Mouse (Mus musculus) liver, embryonic 18 days (tissue): ENCODE results near the gene Atp5c1. TPM values are rescaled to one million over a fixed set of nuclear protein-coding genes. Genes with fewer than 3 reads are reported as not detected.

Experiments used
- polyA plus RNA-seq: library from polyadenylated mRNA; depleted of rRNA; stranded (reverse); fragments of >200 nt; gene quantifications from 2 replicates; pipeline ENCODE4 v1.2.3, GENCODE M21; 2012; rRNA removed

The Atp5c1 gene
- 294 and 295 TPM in 2 replicates for polyA plus RNA-seq

DNA sequence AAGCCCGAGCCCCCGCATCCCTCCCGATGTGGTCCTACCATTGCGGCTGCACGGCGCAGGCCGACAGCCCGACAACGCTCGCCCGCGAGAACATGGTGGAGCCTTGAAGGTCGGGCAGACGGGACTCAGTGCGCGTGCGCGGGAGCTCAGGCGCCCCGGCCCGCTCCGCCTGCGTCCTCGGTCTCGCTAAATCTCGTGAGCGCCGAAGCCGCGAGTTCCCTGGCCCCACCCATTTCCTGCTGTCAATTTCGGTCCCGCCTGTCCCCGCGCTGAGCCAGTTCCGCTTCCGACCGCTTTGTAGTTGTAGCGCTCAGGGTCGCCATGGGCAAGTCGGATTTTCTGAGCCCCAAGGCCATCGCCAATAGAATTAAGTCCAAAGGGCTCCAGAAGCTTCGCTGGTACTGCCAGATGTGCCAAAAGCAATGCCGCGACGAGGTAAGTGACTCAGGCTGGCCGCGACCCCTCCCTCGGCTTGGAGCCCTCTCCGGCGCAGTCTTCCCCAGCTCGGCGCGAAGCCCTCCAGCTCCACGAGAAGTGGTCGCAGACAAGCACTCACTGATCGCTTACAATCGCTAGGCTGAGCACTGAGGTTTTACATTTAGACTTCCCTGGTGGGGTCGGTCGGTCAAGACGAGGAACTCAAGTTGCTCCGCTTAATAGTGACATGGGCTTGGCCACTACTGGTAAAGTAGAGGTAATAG is at the start of gene Atp5c1, which contains the start of gene Kin:
TSS of gene Atp5c1 (minus strand) at position 201 of the 701 bp plus-strand sequence.
TSS of gene Kin (plus strand) at position 284 of the 701 bp plus-strand sequence.

DNA sequence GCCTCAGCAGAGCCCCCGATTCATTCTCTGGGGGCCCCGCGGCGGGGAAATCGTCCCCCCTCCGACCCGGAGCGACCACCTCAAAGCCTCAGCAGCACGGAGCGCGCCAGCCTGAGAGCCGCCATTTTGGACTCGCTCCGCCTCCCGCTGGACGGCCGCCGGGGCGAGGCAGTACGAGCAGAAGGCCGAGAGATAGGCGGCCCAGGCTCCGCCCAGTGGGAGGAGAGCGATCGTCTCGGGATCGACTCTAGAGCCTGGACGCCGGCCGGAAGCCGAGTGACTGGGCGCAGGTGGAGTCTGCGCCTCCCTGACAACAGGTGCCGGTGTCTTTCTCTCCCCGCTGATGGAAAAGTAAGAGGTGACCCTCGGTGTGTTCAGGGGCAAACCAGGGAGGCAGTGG is 31.8 kb downstream of the Atp5c1 start, which contains the start of gene Taf3:
TSS of gene Taf3 (minus strand) at position 136 of the 400 bp plus-strand sequence.

Other genes starting within 250 kb of the Atp5c1 start
- 0.08 TPM in 1 of 2 replicates, not detected in the other for gene 4930412O13Rik, start 199.3 kb downstream of the Atp5c1 start, polyA plus RNA-seq
- gene 9230102O04Rik, start 191.0 kb downstream of the Atp5c1 start, polyA plus RNA-seq, result not detected in 2 replicates
- gene Gata3, start 190.5 kb downstream of the Atp5c1 start, polyA plus RNA-seq, result 0.25 and 0.28 TPM in 2 replicates
- gene Taf3, start 31.9 kb downstream of the Atp5c1 start, polyA plus RNA-seq, result 3.4 and 3.7 TPM in 2 replicates
- gene Kin, start 83 bp upstream of the Atp5c1 start, polyA plus RNA-seq, result 6.8 and 7.0 TPM in 2 replicates
- gene Itih2, start 50.9 kb upstream of the Atp5c1 start, polyA plus RNA-seq, result 647 and 668 TPM in 2 replicates
- 4.2 and 4.6 TPM in 2 replicates for gene Itih5, start 73.1 kb upstream of the Atp5c1 start, polyA plus RNA-seq